Comparison of ENCODE assay signal across 8 mouse cellular contexts in the genomic region with DNA sequence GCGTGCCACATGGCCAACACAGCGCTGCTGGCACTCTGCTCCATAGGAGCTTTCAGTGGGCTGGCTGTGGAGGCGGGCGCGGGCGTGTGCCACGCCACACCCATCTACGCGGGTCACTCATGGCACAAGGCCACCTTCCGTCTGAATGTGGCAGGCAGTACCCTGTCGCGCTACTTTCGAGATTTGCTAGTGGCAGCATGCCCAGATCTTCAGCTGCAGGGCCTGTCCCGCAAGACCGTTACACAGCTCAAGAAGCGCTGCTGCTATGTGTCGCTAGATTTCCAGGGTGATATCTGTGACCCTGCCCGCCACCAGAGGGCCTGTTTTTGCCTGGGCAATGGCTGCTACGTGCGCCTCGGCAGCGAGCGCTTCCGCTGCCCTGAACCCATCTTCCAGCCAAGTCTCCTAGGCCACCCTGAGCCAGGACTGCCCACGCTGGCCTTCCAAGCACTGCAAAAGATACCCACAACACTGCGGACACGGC. TPM values are rescaled to one million over a fixed set of nuclear protein-coding genes. Genes with fewer than 3 reads are reported as not detected.
DNase-seq lines count a peak whose midpoint lies in the region; ATAC-seq lines count a peak whose summit lies in the region.
"Had no signal": no experiment of that assay in that cellular context is flagged by ENCODE, and none has a peak within 500 bp of the region (broad histone marks: within the 10 kb centered on the region; RNA-seq: fewer than 3 reads in every experiment).

No protein-coding gene starts in this region.

- H3K36me3 ChIP-seq in limb, embryonic 12.5 days, result no peaks in the 10 kb centered on the region
- no peaks in the 10 kb centered on the region for H3K36me3 ChIP-seq in midbrain, embryonic 14.5 days (ENCODE audit: control insufficient read depth, insufficient read depth, low read length)

- H3K4me2 ChIP-seq in limb, embryonic 12.5 days, result peak overlapping the region; percentile 51
- H3K4me2 ChIP-seq in midbrain, embryonic 14.5 days (ENCODE audit: low read length), result peak overlapping the region; percentile 30

- peaks cover 28% of the 10 kb centered on the region for H3K4me1 ChIP-seq in limb, embryonic 12.5 days (replicated peaks)
- H3K4me1 ChIP-seq in midbrain, embryonic 14.5 days (ENCODE audit: control insufficient read depth, insufficient read depth, low read length), result peaks cover 20% of the 10 kb centered on the region

- WGBS in limb, embryonic 12.5 days, result 27% methylated on average over 27 of the region's 27 CpGs
- WGBS in midbrain, embryonic 14.5 days, result 28% methylated on average over 27 of the region's 27 CpGs

- DNase-seq in adrenal gland, adult 8-10 months, result peak; percentile 65
- DNase-seq in embryo, embryonic 10.5 days (ENCODE audit: low spot score), result peak; percentile 76
- peak; percentile 73 for DNase-seq in gastrocnemius, postnatal 25 days
- peak; percentile 76 for DNase-seq in midbrain, embryonic 14.5 days
- DNase-seq in spleen, adult 18-20 months, result peak; percentile 49 to 67

- H3K9me3 ChIP-seq in limb, embryonic 12.5 days, result no peaks in the 10 kb centered on the region
- H3K9me3 ChIP-seq in midbrain, embryonic 14.5 days (ENCODE audit: control insufficient read depth, low read length), result no peaks in the 10 kb centered on the region

- ATAC-seq in inflammation-experienced regulatory T-cells, adult 6 months, result peak; percentile 61
- ATAC-seq in limb, embryonic 12.5 days (ENCODE audit: insufficient number of reproducible peaks, insufficient read depth, low FRiP score, low TSS enrichment, low read depth), result no peak
- ATAC-seq in midbrain, embryonic 14.5 days (ENCODE audit: low FRiP score, low TSS enrichment), result peak; percentile 35; the same call in 1 of the 2 replicates

- peaks cover 45% of the 10 kb centered on the region for H3K27me3 ChIP-seq in limb, embryonic 12.5 days
- H3K27me3 ChIP-seq in midbrain, embryonic 14.5 days (ENCODE audit: control insufficient read depth, insufficient read depth, low read length), result peaks cover 7% of the 10 kb centered on the region; the same call in 1 of the 2 replicates

- no peak overlapping the region for H3K27ac ChIP-seq in limb, embryonic 12.5 days
- H3K27ac ChIP-seq in midbrain, embryonic 14.5 days (replicated peaks; ENCODE audit: low read depth, low read length), result peak overlapping the region; percentile 49
- H3K27ac ChIP-seq: macrophage had no signal

- peak overlapping the region; percentile 20 for H3K4me3 ChIP-seq in limb, embryonic 12.5 days (replicated peaks)
- no peak overlapping the region for H3K4me3 ChIP-seq in midbrain, embryonic 14.5 days (replicated peaks; ENCODE audit: low read depth, low read length)

- H3K9ac ChIP-seq in limb, embryonic 12.5 days (replicated peaks), result peak overlapping the region; percentile 32
- H3K9ac ChIP-seq in midbrain, embryonic 14.5 days (replicated peaks; ENCODE audit: low read length), result no peak overlapping the region

RNA-seq across cellular contexts. Expression of a gene that starts 0.9 kb away (rescaled TPM):
- under 1 TPM in 2 of 4 experiments, not detected in 2; 0.17 to 0.31 TPM for total RNA-seq in adrenal gland, adult 8-10 months (2022)
- total RNA-seq in gastrocnemius, postnatal 25 days (2021), result not detected
- not detected for polyA plus RNA-seq in inflammation-experienced regulatory T-cells, adult 6 months (2017; shearing (Covaris generic))
- 0.18 and 0.55 TPM in 2 replicates for polyA plus RNA-seq in limb, embryonic 12.5 days (2016; fragmentation: Nextera tagmentation; extraction: Ambion mirVana)
- polyA plus RNA-seq in midbrain, embryonic 14.5 days (2014; fragmentation: Nextera tagmentation; extraction: Ambion mirVana), result 0.19 and 0.28 TPM in 2 replicates
- polyA plus RNA-seq: macrophage had no signal

RNA-seq across cellular contexts. Expression of a gene that starts 5.6 kb away (rescaled TPM):
- under 1 TPM in 2 of 4 experiments, not detected in 2; 0.46 to 0.71 TPM for total RNA-seq in adrenal gland, adult 8-10 months (2022)
- not detected for total RNA-seq in gastrocnemius, postnatal 25 days (2021)
- polyA plus RNA-seq in inflammation-experienced regulatory T-cells, adult 6 months (2017; shearing (Covaris generic)), result not detected
- 1.1 and 1.3 TPM in 2 replicates for polyA plus RNA-seq in limb, embryonic 12.5 days (2016; fragmentation: Nextera tagmentation; extraction: Ambion mirVana)
- 1.1 and 2.1 TPM in 2 replicates for polyA plus RNA-seq in midbrain, embryonic 14.5 days (2014; fragmentation: Nextera tagmentation; extraction: Ambion mirVana)

RNA-seq across cellular contexts. Expression of a gene that starts 6.2 kb away (rescaled TPM):
- total RNA-seq in adrenal gland, adult 8-10 months (2022), result 1 to 10 TPM in 3 of 4 experiments, under 1 TPM in 1; 0.41 to 3.1 (median 2.6) TPM
- total RNA-seq in gastrocnemius, postnatal 25 days (2021), result 1 to 10 TPM in 1 of 2 experiments, under 1 TPM in 1; 0.69 to 1.4 TPM
- 1 to 10 TPM in 2 of 3 experiments, not detected in 1; 1.1 TPM for polyA plus RNA-seq in inflammation-experienced regulatory T-cells, adult 6 months (2017; shearing (Covaris generic))
- polyA plus RNA-seq in limb, embryonic 12.5 days (2016; fragmentation: Nextera tagmentation; extraction: Ambion mirVana), result 4.4 and 4.7 TPM in 2 replicates
- 15.1 and 16.0 TPM in 2 replicates for polyA plus RNA-seq in midbrain, embryonic 14.5 days (2014; fragmentation: Nextera tagmentation; extraction: Ambion mirVana)

RNA-seq across cellular contexts. Expression of a gene that starts 17.2 kb away (rescaled TPM):
- total RNA-seq in adrenal gland, adult 8-10 months (2022), result 10 to 100 TPM in 3 of 4 experiments, 1 to 10 TPM in 1; 9.9 to 12.9 (median 12.0) TPM
- total RNA-seq in gastrocnemius, postnatal 25 days (2021), result 1 to 10 TPM in 1 of 2 experiments, under 1 TPM in 1; 0.87 to 1.8 TPM
- 1 to 10 TPM; 1.3 to 2.6 (median 1.5) TPM for polyA plus RNA-seq in inflammation-experienced regulatory T-cells, adult 6 months (2017; shearing (Covaris generic))
- polyA plus RNA-seq in limb, embryonic 12.5 days (2016; fragmentation: Nextera tagmentation; extraction: Ambion mirVana), result 25.5 and 28.8 TPM in 2 replicates
- 3.1 and 3.2 TPM in 2 replicates for polyA plus RNA-seq in midbrain, embryonic 14.5 days (2014; fragmentation: Nextera tagmentation; extraction: Ambion mirVana)

RNA-seq across cellular contexts. Expression of a gene that starts 51.0 kb away (rescaled TPM):
- total RNA-seq in adrenal gland, adult 8-10 months (2022), result 10 to 100 TPM; 28.8 to 36.5 (median 32.1) TPM
- 10 to 100 TPM; 12.6 to 14.9 TPM for total RNA-seq in gastrocnemius, postnatal 25 days (2021)
- polyA plus RNA-seq in inflammation-experienced regulatory T-cells, adult 6 months (2017; shearing (Covaris generic)), result 10 to 100 TPM; 15.1 to 21.3 (median 20.2) TPM
- 14.8 and 16.0 TPM in 2 replicates for polyA plus RNA-seq in limb, embryonic 12.5 days (2016; fragmentation: Nextera tagmentation; extraction: Ambion mirVana)
- polyA plus RNA-seq in midbrain, embryonic 14.5 days (2014; fragmentation: Nextera tagmentation; extraction: Ambion mirVana), result 14.2 and 15.0 TPM in 2 replicates
